Mouse (Mus musculus) yolk sac, embryonic 10.5 days (tissue): ENCODE results near the gene Slc41a2.
A peak's percentile ranks its signal among the peaks of the same experiment; 100 is the strongest.

Source experiments
- DNase-seq: peaks from one replicate; pipeline ENCODE4 v3.0.0-alpha.2; 2017; ENCODE audit warnings: low spot score

Gene Slc41a2

DNA sequence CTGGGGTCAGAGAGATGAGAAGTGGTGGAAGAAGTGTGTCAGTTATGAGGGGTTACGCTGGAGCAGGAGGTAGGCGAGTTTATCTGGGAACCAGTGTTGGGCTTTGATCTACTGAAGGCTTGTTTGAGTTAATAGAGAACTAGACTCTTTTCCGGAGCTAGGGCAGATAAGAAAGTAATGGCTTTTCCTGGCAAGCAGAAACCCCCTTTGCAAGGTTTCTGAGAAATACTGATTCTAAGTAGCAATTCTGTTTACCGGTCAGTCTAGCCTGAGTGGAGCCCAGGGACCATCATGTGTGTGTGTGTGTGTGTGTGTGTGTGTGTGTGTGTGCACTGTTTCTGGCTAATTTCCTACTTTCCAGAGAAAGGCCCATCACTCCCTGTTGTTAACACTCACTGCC is 109.1 kb downstream of the Slc41a2 start:
- peak; percentile 72 for DNase-seq

GRCm38 (mm10) chr10:83224999-83225398 is 112.7 kb downstream of the Slc41a2 start:
- DNase-seq = no peak

GRCm38 (mm10) chr10:83220847-83221246 is 116.8 kb downstream of the Slc41a2 start:
- no peak for DNase-seq

DNA sequence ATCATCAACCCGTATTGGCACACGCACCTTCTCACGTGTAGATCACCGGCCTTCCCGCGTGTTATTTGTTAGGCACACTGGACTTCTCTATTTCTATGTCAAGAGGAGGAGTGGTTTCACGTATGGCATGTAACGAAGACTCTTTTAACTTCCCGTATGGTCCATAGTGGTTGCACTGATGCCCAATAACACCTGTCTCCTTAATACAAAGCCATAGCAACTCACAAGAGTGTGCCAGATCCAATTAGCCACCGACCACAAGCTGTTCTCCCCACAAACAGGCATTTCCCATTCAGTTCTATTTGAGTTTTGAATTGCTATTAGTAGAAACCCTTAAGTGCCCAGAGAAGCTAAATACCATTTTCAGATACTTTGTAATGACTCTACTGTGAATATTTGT is 117.5 kb downstream of the Slc41a2 start:
- no peak for DNase-seq

- peak; percentile 66 for DNase-seq
These were observed 118.0 kb downstream of the Slc41a2 start for GRCm38 (mm10) chr10:83219729-83220128.

DNA sequence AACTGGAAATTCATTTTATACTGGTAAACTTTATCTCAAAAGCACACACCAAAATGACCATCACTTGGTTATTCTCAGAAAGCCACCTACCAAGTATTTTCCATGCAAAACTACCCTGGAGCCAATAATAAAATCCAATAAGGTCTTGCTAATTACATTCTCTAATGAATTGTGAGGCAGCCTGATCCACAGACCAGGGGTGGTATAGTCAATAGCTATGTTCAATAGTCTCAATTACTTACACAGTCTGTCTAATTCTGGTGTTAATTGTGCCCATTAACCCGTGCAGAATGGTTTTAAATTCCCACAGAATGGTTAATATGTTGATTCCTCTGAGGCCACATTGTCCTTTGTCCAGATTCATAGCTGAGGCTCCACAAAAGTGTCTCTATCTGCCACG is 118.9 kb downstream of the Slc41a2 start:
- no peak for DNase-seq

DNA sequence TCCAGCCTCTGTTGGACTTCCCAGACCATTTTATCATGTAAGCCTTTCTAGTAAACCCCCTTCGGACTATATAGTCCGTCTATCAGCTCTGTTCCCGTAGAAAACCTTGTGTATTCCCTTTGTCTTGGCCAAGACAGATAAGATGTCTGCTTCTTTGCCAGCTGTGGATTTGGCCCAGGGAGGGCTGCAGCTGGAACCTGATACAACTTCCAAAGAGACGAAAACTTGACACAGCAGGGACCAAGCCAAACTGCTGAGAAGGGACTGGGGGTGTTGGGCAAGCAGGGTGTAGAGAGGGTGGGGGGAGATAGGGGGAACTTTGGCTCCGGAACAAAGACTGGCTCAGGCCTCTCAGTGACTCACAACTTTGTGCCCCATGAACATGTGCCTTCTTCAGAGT is 120.4 kb downstream of the Slc41a2 start:
- DNase-seq = no peak

DNA sequence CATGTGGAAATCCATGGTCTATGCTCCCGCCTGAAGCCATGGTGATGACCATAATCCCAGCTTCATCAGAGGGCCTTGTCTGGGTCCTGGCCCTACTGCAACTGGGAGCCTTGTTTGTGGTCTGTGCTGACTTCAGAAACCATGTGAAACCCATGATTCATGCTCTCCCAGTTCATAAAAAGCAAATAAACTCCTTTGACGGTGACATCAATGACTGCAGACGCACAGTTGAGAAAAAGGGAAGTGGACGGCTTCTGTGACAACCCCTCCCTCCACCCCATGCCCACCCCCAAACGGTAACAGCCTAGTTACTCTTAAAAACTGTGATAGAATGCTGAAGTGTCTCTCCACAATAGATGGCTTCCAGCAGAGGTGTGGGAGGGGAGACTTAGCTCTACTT is 122.1 kb downstream of the Slc41a2 start:
- DNase-seq = no peak

- DNase-seq = no peak
These were observed 125.1 kb downstream of the Slc41a2 start for GRCm38 (mm10) chr10:83212618-83213017.

DNA sequence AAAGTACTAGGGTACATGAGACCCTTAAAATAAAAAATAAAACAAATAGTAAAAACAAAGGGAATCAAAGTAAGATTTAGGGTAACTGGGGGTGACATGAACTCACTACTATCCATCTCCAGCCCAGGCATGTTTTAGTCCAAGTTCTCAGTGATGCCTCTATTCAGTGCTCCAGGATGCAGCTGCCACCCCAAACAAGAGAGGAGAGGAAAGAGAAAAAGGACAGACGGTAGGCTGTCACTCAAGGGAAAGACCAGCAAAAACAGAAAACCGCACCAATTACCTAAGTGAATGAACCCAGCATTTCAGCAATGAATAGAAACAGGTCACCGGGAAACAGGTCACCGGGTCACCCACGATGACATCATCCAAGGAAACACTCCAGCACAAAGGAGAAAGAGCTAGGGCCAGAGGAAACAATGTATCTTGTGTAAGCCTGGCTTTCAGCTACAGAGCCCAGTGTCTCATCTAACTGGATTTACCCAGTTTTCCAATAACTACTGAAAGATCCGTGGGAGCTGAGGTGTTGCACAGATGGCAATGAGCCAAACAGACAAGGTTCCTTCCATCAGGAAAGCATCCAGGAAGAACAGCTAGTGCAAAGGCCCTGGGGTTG is 126.6 kb downstream of the Slc41a2 start:
- DNase-seq = no peak

DNA sequence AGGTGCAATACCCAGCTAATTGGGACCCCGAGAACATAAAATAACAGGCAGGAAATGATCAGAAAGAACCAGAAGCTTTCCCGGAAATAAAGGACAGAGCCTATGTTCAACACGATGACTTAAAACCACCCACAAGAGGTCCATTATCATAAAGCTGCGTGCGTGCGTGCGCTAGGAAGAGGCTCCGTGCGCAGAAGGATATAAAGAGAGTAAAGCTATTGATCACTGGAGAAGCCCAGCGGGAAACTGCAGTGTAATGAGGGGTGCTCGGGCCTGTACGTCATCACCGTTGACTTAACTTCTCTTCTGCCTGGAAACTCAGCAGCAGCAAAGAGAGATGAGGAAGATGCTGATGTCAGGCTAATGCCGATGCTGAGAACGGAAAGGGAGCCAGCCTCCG is 127.6 kb downstream of the Slc41a2 start:
- no peak for DNase-seq

DNA sequence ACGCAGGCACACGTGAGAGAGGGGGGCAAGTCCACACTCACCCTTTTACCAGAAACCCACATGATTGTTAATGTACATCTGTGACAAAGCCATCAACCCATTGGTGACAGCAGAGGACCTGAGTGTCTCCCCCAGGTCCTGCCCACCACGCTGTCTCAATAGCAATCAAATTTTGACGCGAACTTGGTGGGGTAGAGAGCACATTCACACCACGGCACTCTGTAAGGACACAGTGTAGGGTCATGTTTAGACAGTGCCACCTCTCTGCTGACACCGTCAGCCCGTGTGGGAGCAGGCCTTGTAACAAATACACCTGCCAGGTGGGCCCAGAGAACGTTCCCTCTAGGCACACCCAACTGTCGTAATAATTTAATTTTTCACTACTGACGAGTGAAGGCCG is 128.3 kb downstream of the Slc41a2 start:
- DNase-seq = no peak

GRCm38 (mm10) chr10:83208436-83208835 is 129.2 kb downstream of the Slc41a2 start:
- DNase-seq = no peak

- no peak for DNase-seq
These were observed 134.6 kb downstream of the Slc41a2 start for GRCm38 (mm10) chr10:83202906-83203702.

DNA sequence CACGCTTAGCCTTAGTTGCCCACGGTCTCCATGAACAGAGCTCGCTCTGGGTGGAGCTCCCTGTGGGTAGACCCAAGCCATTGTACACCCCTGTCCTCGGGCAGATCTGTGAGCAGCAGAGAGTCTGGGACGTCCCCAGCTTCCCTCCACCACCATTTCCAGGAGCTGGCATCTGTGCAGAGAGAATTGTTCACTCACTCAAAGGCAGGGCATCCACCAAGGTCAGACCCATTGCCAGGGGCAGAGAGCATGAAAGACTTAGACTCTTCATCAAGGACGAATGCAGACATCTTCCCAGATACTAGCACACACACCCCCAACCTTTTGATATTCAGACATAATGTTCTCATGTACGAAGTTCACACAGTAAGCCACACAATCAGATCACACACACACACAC is 136.2 kb downstream of the Slc41a2 start:
- no peak for DNase-seq

DNA sequence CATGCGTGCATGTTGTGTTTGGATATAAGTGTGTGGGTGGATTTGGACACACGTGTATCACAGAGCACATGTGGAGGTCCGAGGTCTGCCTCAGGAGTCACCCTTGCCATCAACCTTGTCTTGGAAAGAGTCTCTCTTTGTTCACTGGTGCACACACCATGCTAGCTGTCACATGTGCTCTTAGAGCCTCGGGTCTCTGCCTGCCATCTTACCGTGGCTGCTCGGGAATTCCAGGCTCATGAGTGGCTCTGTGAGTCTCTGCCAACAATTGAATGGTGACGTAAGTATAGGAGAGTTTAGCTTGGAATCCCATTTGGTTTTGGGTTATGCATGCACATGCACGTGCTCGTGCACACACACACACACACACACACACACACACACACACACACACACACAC is 138.4 kb downstream of the Slc41a2 start:
- DNase-seq = no peak

GRCm38 (mm10) chr10:83198692-83199091 is 139.0 kb downstream of the Slc41a2 start:
- DNase-seq = peak; percentile 71

GRCm38 (mm10) chr10:83197690-83198336 is 139.9 kb downstream of the Slc41a2 start:
- peak; percentile 59 for DNase-seq

GRCm38 (mm10) chr10:83191982-83192381 is 145.7 kb downstream of the Slc41a2 start:
- no peak for DNase-seq

DNA sequence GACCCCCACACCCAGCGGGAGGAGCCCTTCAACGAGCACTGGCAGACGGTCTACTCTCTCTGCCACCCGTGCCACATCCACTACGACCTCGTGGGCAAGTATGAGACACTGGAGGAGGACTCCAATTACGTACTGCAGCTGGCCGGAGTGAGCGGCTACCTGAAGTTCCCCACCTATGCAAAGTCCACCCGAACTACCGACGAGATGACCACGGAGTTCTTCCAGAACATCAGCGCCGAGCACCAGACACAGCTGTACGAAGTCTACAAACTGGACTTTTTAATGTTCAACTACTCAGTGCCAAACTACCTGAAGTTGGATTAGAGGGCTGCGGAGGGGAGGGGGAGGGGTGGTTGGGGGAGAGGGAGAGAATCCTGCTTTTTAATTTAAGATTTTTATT is 146.2 kb downstream of the Slc41a2 start:
- DNase-seq = no peak

DNA sequence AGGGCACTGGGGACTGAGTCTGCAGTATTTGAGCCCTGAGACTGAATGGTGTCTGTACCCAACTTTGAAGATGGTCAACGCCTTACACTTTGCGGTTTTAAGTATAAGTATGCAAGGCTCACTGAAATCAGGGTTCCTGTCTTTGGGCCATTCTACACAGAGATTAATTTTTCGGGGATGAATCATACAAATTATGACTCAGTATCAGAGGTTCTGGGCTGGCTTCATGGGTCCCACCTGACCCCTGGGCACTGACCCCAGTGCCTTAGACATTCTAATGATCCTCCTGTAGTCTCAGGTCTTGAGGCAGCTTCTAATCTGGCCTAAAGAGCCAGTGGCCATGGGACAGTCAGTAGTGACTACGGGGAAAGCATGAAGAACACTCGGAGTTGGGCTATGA is 148.6 kb downstream of the Slc41a2 start:
- DNase-seq = no peak

GRCm38 (mm10) chr10:83186984-83187383 is 150.7 kb downstream of the Slc41a2 start:
- DNase-seq = no peak

DNA sequence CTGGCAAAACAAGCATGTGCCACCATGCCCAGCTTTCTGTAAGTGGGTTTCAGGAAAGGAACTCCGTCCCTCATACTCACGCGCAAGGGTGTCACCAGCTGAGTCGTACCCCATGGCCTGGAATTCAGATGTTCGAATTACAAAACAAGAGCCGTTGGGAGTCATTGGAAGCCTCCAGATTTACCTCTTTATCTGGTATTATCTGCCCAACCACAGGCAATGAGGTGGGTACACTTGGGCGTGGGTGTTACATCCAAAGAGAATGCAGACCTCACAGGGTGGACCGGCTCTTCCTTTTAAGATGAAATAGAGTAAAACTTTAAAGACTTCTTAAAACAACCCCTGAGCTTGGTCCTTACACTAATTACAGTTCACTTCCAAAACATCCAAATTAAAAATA is 151.5 kb downstream of the Slc41a2 start:
- no peak for DNase-seq
